Mouse (Mus musculus) brain, embryonic 18.5 days (tissue): ENCODE measurements at regions not wholly inside any gene's neighbourhood (a gene's known extent, or its start where the extent isn't known, plus 50 kb on each side); places are given as distances from the start of the nearest gene placed in this dataset.

Source experiments
- DNase-seq: peaks from one replicate; pipeline ENCODE4 v3.0.0-alpha.2; 2012; ENCODE audit warnings: low read depth, low spot score

DNA sequence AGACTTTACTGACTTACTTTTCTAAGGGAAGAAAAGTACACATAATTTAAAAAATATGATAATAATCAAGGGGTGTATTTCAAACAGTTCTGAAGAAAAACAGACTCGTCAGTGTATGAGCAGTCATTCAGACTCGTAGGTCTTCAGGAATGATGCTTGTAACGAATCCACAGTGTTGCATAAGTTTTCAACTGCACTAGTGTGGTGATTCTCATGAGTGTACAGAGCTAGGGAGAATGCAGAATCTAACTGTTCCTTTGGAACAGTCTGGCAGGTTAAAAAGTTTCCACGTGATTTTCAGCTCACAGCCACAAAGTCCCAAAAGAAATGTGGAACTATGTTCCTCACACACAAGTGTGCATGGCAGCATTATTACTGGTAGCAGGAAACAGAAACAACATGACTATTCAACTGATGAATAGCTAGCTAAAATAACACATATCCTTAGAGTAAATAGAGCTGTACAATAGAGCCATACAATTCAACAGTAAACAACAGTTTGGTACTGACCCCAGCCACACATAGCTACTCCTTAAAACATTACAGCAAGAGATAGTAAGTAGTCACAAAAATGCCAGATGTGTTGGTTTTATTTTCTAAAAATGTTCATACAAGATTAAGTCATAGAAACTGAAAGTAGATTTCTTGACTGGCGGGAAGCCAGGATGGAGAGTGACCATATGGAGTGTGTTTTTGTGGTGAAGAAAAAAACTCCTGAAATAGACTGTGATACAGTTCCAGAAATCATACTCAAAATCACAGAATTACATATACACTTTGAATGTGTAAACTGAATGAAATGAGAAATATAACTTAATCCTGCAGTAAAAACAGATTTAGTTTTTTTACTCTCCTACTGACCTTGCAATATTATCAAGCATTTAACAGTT lies 713.1 kb downstream of the Epha7 start:
- peak; percentile 18 for DNase-seq
